Mouse (Mus musculus) bone marrow macrophage, adult 2 months (primary cell): ENCODE measurements around the gene Syt6. TPM values are rescaled to one million over a fixed set of nuclear protein-coding genes. Genes with fewer than 3 reads are reported as not detected.
A peak's percentile ranks its signal among the peaks of the same experiment; 100 is the strongest.

Experiments used
- H3K27ac ChIP-seq: 2 replicates; pipeline ENCODE4 v1.5.1; 2012; ENCODE audit warnings: low read depth, low read length; ENCODE audit not compliant: insufficient read depth
- H3K4me1 ChIP-seq: 2 replicates; pipeline ENCODE4 v1.6.1; 2012; ENCODE audit warnings: low read length; ENCODE audit not compliant: control insufficient read depth, insufficient read depth
- H3K4me3 ChIP-seq: 2 replicates; pipeline ENCODE4 v1.5.1; 2012; ENCODE audit warnings: mild to moderate bottlenecking, low read length, moderate library complexity; ENCODE audit not compliant: insufficient read depth
- CTCF ChIP-seq: IDR thresholded peaks from 2 replicates; pipeline ENCODE4 v1.5.1; 2012; ENCODE audit warnings: low read depth, mild to moderate bottlenecking, low read length, moderate library complexity
- POLR2A ChIP-seq: IDR thresholded peaks from 2 replicates; pipeline ENCODE4 v1.6.1; 2012; ENCODE audit warnings: mild to moderate bottlenecking, low read depth, low read length, borderline replicate concordance
- polyA plus RNA-seq: library from polyadenylated mRNA; stranded (reverse); fragments of >200 nt; gene quantifications from 2 replicates; pipeline ENCODE4 v1.2.4, GENCODE M21; 2012; ENCODE audit not compliant: missing spikeins, insufficient read depth, insufficient read length

The Syt6 gene
- polyA plus RNA-seq, 1 experiment = not detected

- H3K27ac ChIP-seq = no peak overlapping the region
- TF ChIP-seq CTCF (no peak), POLR2A (no peak)
- H3K4me3 ChIP-seq = no peak overlapping the region
- H3K4me1 ChIP-seq = no peaks in the 10 kb centered on the region
These were observed 1.8 kb upstream of the Syt6 start for GRCm38 (mm10) chr3:103573106-103573790.

GRCm38 (mm10) chr3:103573791-103574166 is 1.3 kb upstream of the Syt6 start:
- H3K4me1 ChIP-seq = no peaks in the 10 kb centered on the region
- H3K4me3 ChIP-seq = no peak overlapping the region
- no peak for TF ChIP-seq POLR2A
- no peak for TF ChIP-seq CTCF
- no peak overlapping the region for H3K27ac ChIP-seq

DNA sequence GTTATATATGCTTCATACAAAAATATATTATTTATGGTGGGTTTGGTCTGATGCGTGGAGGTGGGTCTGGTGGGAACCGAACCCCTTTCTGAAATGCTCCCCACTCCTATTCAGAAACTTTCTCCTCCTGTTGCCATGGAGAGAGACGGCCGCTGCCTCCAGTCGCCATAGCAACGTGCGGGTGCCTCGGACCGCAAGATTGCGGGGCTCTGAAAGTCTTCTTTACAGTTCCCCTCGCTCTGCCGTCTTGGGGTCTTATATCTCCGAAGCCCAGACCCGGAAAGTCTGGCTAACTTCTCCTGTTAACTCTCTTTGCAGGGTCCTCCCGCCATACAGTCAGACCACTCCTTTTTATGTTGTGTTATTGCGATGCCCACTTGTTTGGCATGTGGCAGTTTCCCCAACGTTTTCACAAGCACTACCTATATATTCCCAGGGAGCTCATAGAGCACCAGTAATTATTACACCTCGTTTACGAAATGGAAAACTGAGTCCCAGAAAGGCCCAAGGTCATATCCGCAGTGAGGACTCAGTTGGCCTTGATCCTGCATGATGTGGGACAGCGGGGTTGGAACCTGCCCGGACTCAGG is 370 bp upstream of the Syt6 start:
- Histone ChIP-seq H3K27ac (no peak overlapping the region), H3K4me3 (no peak overlapping the region), H3K4me1 (no peaks in the 10 kb centered on the region)
- TF ChIP-seq POLR2A = no peak
- TF ChIP-seq CTCF = no peak

- Histone ChIP-seq H3K4me3 (peak overlapping the region; percentile 43), H3K4me1 (no peaks in the 10 kb centered on the region), H3K27ac (no peak overlapping the region)
- TF ChIP-seq CTCF (no peak), POLR2A (no peak)
These were observed 1.0 kb downstream of the Syt6 start for GRCm38 (mm10) chr3:103575893-103576641.

DNA sequence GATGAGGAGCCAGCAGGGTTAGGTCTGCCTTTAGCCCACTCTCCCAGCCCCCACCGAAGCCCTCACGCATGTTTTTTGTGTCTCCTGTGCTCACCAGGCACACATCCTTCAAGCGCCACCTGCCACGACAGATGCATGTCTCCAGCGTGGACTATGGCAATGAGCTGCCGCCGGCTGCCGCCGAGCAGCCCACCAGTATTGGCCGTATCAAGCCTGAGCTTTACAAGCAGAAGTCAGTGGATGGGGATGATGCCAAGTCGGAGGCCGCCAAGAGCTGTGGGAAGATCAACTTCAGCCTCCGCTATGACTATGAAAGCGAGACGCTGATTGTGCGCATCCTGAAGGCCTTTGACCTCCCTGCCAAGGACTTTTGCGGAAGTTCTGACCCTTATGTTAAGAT is 12.1 kb downstream of the Syt6 start:
- TF ChIP-seq CTCF (no peak), POLR2A (no peak)
- Histone ChIP-seq H3K4me1 (peaks cover 2% of the 10 kb centered on the region), H3K27ac (no peak overlapping the region)

DNA sequence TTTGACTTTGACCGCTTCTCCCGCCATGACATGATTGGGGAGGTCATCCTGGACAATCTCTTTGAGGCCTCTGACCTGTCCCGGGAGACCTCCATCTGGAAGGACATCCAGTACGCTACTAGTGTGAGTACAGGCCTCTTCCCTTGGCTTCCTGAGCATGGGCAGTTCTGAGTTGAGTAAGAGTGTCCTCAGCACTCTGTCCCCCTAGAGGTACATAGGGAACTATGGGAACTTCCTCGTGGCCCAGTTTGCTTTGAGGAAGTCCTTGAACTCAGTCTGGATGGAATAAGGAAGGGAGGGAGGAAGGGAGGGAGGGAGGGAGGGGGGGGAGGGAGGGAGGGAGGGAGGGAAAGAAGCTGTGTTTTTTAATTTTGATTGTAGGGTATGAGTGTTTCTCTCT is 12.6 kb downstream of the Syt6 start:
- no peak overlapping the region for H3K27ac ChIP-seq
- H3K4me1 ChIP-seq = peaks cover 2% of the 10 kb centered on the region
- no peak overlapping the region for H3K4me3 ChIP-seq
- no peak for TF ChIP-seq POLR2A
- no peak for TF ChIP-seq CTCF

More for the DNA sequence above, 12.1 kb downstream of the Syt6 start:
- no peak overlapping the region for H3K4me3 ChIP-seq

DNA sequence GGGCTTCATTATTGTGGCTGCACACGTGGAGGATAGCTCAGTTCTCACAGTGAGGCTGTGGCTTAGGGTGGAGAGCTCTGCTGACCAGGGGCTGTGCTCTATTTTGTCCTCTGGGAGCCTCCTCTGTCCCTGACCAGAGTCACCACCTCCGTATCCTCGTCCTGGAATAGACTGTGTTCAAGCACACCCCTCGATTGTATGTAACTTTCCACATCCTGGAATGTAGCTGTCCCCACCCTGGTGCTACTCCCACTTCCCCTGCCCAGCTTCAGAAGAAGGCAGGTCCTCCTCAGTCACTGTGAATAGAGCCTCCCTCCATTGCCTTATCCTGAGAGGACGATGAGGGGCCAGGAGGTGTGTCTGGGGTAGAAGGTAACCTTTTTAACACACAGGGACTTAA is 14.6 kb downstream of the Syt6 start:
- no peak overlapping the region for H3K27ac ChIP-seq
- TF ChIP-seq POLR2A = no peak
- no peak for TF ChIP-seq CTCF

GRCm38 (mm10) chr3:103592636-103593035 is 17.6 kb downstream of the Syt6 start:
- Histone ChIP-seq H3K4me1 (no peaks in the 10 kb centered on the region; the same call in 1 of the 2 replicates), H3K27ac (no peak overlapping the region), H3K4me3 (no peak overlapping the region)
- TF ChIP-seq POLR2A = no peak

More for the DNA sequence above, 14.6 kb downstream of the Syt6 start:
- Histone ChIP-seq H3K4me1 (peaks cover 2% of the 10 kb centered on the region), H3K4me3 (no peak overlapping the region)

GRCm38 (mm10) chr3:103593631-103594030 is 18.6 kb downstream of the Syt6 start:
- Histone ChIP-seq H3K27ac (no peak overlapping the region), H3K4me3 (no peak overlapping the region), H3K4me1 (peaks cover 4% of the 10 kb centered on the region; the same call in 1 of the 2 replicates)
- TF ChIP-seq CTCF (no peak), POLR2A (no peak)
